Mouse (Mus musculus) brain, embryonic 14.5 days (tissue): ENCODE measurements at regions not wholly inside any gene's neighbourhood (a gene's known extent, or its start where the extent isn't known, plus 50 kb on each side); places are given as distances from the start of the nearest gene placed in this dataset.

Experiments
- CTCF ChIP-seq: fragments of 200-500 bp; IDR thresholded peaks from 2 replicates; pipeline ENCODE4 v1.5.1; 2012; ENCODE audit warnings: inconsistent platforms, mild to moderate bottlenecking, moderate library complexity, borderline replicate concordance; ENCODE audit not compliant: insufficient read depth, insufficient read length; ENCODE audit errors: extremely low read depth
- POLR2A ChIP-seq: fragments of 200-500 bp; IDR thresholded peaks from 2 replicates; pipeline ENCODE4 v1.6.1; 2012; ENCODE audit warnings: mild to moderate bottlenecking, inconsistent platforms, borderline replicate concordance; ENCODE audit not compliant: poor library complexity, insufficient read depth, insufficient read length, severe bottlenecking; ENCODE audit errors: extremely low read depth

- TF ChIP-seq POLR2A (no peak), CTCF (no peak)
Measured at GRCm38 (mm10) chr8:97389651-97390050, 1501.3 kb upstream of the Got2 start.
